8 mouse cellular contexts compared by ENCODE assay signal in the genomic region with DNA sequence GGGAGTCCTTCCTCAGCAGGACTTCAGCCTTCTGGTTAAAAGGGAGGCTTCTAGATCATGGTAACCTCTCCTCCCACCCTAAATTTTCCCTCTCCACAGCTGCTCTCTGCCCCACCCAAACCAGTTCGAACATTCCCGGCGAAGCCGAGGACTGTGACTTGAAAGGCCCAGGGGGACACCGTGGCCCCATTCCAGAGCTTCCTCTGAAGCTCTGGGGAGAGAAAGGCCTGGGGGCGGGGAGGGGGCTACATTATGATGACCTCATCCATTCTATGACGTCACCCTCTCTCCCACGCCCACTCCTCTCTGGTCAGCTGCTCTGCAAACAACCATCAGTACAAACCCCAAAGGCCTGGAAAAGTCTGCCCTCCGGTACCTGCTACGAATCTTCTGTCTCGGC. TPM values are rescaled to one million over a fixed set of nuclear protein-coding genes. Genes with fewer than 3 reads are reported as not detected.
DNase-seq lines count a peak whose midpoint lies in the region; ATAC-seq lines count a peak whose summit lies in the region.
"Had no signal": no experiment of that assay in that cellular context is flagged by ENCODE, and none has a peak within 500 bp of the region (broad histone marks: within the 10 kb centered on the region; RNA-seq: fewer than 3 reads in every experiment).

A gene (plus strand): TSS at position 303 of the 400 bp plus-strand sequence.

- no peak for ATAC-seq in lung, embryonic 15.5 days (ENCODE audit: borderline replicate concordance, extremely low read depth, low FRiP score, low TSS enrichment)
- no peak for ATAC-seq in forebrain, embryonic 15.5 days (replicated peaks)
- no peak for ATAC-seq in limb, embryonic 15.5 days (ENCODE audit: insufficient number of reproducible peaks, low FRiP score, low TSS enrichment, low read depth)
- no peak for ATAC-seq in stomach, embryonic 16.5 days (ENCODE audit: insufficient read depth, low FRiP score)

- no peaks in the 10 kb centered on the region for H3K36me3 ChIP-seq in lung, embryonic 15.5 days
- H3K36me3 ChIP-seq in forebrain, embryonic 15.5 days = no peaks in the 10 kb centered on the region
- no peaks in the 10 kb centered on the region for H3K36me3 ChIP-seq in limb, embryonic 15.5 days
- H3K36me3 ChIP-seq in stomach, embryonic 16.5 days (ENCODE audit: control insufficient read depth, insufficient read depth, low read length) = no peaks in the 10 kb centered on the region

- no peak for DNase-seq in lung, adult 18-20 months
- no peak for DNase-seq in adrenal gland, postnatal 25 days
- no peak for DNase-seq in retina, postnatal 1 day

- peaks cover 22% of the 10 kb centered on the region for H3K4me1 ChIP-seq in lung, embryonic 15.5 days
- H3K4me1 ChIP-seq in forebrain, embryonic 15.5 days = peaks cover 28% of the 10 kb centered on the region
- H3K4me1 ChIP-seq in limb, embryonic 15.5 days = peaks cover 29% of the 10 kb centered on the region
- peaks cover 18% of the 10 kb centered on the region; the same call in 1 of the 2 replicates for H3K4me1 ChIP-seq in stomach, embryonic 16.5 days (ENCODE audit: control insufficient read depth, insufficient read depth, low read length)

- H3K27ac ChIP-seq in lung, embryonic 15.5 days = 0 out of 2 replicates have a peak within 1 kb of the TSS, but pooled peaks have one; percentile 33
- no peak within 1 kb of the TSS for H3K27ac ChIP-seq in forebrain, embryonic 15.5 days (replicated peaks)
- no peak within 1 kb of the TSS for H3K27ac ChIP-seq in limb, embryonic 15.5 days
- H3K27ac ChIP-seq in stomach, embryonic 16.5 days (ENCODE audit: low read length) = no peak within 1 kb of the TSS

- WGBS in lung, embryonic 15.5 days = 72% methylated on average over 11 of the region's 11 CpGs
- 77% methylated on average over 11 of the region's 11 CpGs for WGBS in forebrain, embryonic 15.5 days
- WGBS in limb, embryonic 15.5 days = 66% methylated on average over 11 of the region's 11 CpGs
- WGBS in stomach, embryonic 16.5 days = 69% methylated on average over 11 of the region's 11 CpGs

- no peaks in the 10 kb centered on the region for H3K27me3 ChIP-seq in lung, embryonic 15.5 days
- H3K27me3 ChIP-seq in forebrain, embryonic 15.5 days = no peaks in the 10 kb centered on the region
- no peaks in the 10 kb centered on the region for H3K27me3 ChIP-seq in limb, embryonic 15.5 days
- H3K27me3 ChIP-seq in stomach, embryonic 16.5 days (ENCODE audit: control insufficient read depth, insufficient read depth, low read length) = no peaks in the 10 kb centered on the region

- H3K9me3 ChIP-seq in lung, embryonic 15.5 days = no peaks in the 10 kb centered on the region
- no peaks in the 10 kb centered on the region for H3K9me3 ChIP-seq in forebrain, embryonic 15.5 days
- H3K9me3 ChIP-seq in limb, embryonic 15.5 days = no peaks in the 10 kb centered on the region
- no peaks in the 10 kb centered on the region for H3K9me3 ChIP-seq in stomach, embryonic 16.5 days (replicated peaks; ENCODE audit: control insufficient read depth, low read length)

- H3K4me2 ChIP-seq in lung, embryonic 15.5 days = peak within 1 kb of the TSS; percentile 85
- H3K4me2 ChIP-seq in forebrain, embryonic 15.5 days (replicated peaks) = peak within 1 kb of the TSS; percentile 67
- peak within 1 kb of the TSS; percentile 64 for H3K4me2 ChIP-seq in limb, embryonic 15.5 days
- H3K4me2 ChIP-seq in stomach, embryonic 16.5 days (ENCODE audit: low read depth, low read length) = peak within 1 kb of the TSS; percentile 73

- peak within 1 kb of the TSS; percentile 39 for H3K4me3 ChIP-seq in lung, embryonic 15.5 days
- peak within 1 kb of the TSS; percentile 37 for H3K4me3 ChIP-seq in forebrain, embryonic 15.5 days
- peak within 1 kb of the TSS; percentile 35 for H3K4me3 ChIP-seq in limb, embryonic 15.5 days
- H3K4me3 ChIP-seq in stomach, embryonic 16.5 days (replicated peaks; ENCODE audit: low read length) = peak within 1 kb of the TSS; percentile 43

- H3K9ac ChIP-seq in lung, embryonic 15.5 days = peak within 1 kb of the TSS; percentile 55
- peak within 1 kb of the TSS; percentile 49 for H3K9ac ChIP-seq in forebrain, embryonic 15.5 days (replicated peaks)
- no peak within 1 kb of the TSS for H3K9ac ChIP-seq in limb, embryonic 15.5 days
- peak within 1 kb of the TSS; percentile 75 for H3K9ac ChIP-seq in stomach, embryonic 16.5 days (ENCODE audit: low read length)

RNA-seq across cellular contexts. Expression of the gene that starts here (rescaled TPM):
- polyA plus RNA-seq in lung, embryonic 15.5 days (2015; fragmentation: Nextera tagmentation; extraction: Ambion mirVana) = not detected in 2 replicates
- polyA plus RNA-seq in forebrain, embryonic 15.5 days (2015; fragmentation: Nextera tagmentation; extraction: Ambion mirVana) = not detected in 2 replicates
- polyA plus RNA-seq in limb, embryonic 15.5 days (2015; fragmentation: Nextera tagmentation; extraction: Ambion mirVana) = not detected in 2 replicates
- polyA plus RNA-seq in stomach, embryonic 16.5 days (2015; fragmentation: Nextera tagmentation; extraction: Ambion mirVana) = not detected in 2 replicates
- not detected in 2 replicates for total RNA-seq in adrenal gland, postnatal 25 days (2021)
- total RNA-seq: left cerebral cortex, postnatal 25 days had no signal
